Mouse (Mus musculus) layer of hippocampus, adult 9-11 months (tissue): ENCODE measurements around the gene Mrps17.

Experiments
- DNase-seq: peaks from one replicate; pipeline ENCODE4 v3.0.0; 2022

The Mrps17 gene

GRCm38 (mm10) chr5:129742903-129743488, 27.7 kb downstream of the Mrps17 start:
- DNase-seq: no peak

DNA sequence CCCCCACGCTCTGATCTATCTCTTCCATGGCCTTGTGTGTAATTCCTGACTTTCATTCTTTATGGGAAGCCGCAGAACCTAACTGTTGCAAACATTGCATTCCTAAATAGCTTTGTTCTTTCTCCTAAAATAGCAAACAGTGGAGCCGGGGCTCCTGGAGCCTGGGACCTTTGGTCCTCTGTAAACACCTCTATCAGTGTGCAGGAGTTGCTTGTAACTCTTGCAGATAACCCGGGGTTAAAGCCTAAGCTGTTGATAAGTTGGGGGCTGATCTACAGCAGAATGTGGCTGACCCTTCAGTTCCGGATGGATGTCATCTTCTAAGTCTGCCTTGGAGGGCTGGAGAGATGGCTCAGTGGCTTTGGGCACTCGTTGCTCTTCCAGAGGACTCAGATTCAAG, 28.8 kb downstream of the Mrps17 start:
- no peak for DNase-seq

DNA sequence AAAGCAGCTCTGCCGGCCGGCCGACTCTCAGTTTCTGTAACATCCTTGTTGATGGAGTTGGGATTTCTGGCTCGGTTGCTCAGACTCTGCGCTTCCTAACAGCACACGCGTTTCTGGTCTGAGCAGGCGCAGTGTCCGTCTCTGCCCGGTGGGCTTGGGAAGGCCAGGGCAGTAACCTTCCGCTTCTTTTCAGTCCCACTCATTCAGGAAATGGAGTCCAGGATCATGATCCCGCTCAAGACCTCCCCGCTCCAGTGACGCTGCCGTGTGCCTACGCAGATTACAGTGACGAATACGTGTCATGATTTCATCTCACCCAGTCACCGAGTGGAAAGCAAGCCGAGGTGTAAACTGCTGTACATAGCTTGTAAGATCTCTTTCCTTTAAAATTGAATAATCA, 41.6 kb downstream of the Mrps17 start:
- DNase-seq: no peak

GRCm38 (mm10) chr5:129759929-129760480, 44.7 kb downstream of the Mrps17 start:
- no peak for DNase-seq

DNA sequence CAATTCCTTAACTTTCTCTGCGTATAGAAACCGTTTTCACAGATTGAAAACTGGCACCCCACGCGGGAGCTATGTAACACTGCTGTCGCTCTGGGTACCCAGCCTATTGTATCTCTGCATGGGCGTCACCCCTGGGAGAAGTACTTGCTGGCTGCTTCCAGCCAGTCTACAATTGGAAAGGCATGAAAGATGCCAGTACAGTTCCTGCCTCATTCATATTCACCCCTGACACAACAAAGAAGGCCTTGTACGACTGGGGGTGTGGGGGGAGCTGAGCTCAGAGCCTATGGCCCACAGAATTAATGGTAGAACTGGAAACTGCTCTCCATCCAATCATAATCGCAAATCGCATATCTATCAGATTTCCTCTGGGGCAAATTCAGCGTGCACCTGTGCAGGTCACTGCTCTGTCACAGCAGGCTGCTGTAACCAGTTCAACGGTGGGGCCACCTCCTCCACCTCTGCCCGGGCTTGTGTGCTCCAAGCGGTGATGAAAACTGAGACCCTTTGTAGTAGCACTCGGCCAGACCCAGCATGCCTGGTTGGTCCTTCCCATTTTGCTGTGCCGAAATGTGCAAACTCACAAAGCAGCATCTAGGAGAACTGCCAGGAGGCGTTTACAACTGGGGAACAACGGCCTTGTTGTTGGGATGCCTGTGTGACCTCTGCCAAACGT, 46.7 kb downstream of the Mrps17 start:
- DNase-seq: peak; percentile 90

- no peak for DNase-seq
These were observed 55.4 kb downstream of the Mrps17 start for GRCm38 (mm10) chr5:129770443-129771355.
